Mouse (Mus musculus) C2C12 (cell line): ENCODE measurements around the gene Apoa4.

Experiments used
- CTCF ChIP-seq: IDR thresholded peaks from one replicate; pipeline ENCODE4 v1.5.1; 2011; ENCODE audit not compliant: control insufficient read depth, insufficient read depth, insufficient read length
- FOSL1 ChIP-seq: IDR thresholded peaks from one replicate; pipeline ENCODE4 v1.8.0; 2011; ENCODE audit warnings: mild to moderate bottlenecking, low read length; ENCODE audit not compliant: poor library complexity, insufficient read depth, severe bottlenecking
- MYOD1 ChIP-seq: IDR thresholded peaks from one replicate; pipeline ENCODE4 v1.6.1; 2011; ENCODE audit warnings: low read depth; ENCODE audit not compliant: control insufficient read depth, insufficient read length

GRCm38 (mm10) chr9:46230450-46230975 lies 10.0 kb upstream of the Apoa4 start:
- TF ChIP-seq CTCF = no peak
- TF ChIP-seq FOSL1 = no peak
- TF ChIP-seq MYOD1 = no peak
